Mouse (Mus musculus): ENCODE measurements around the gene Gm44973. TPM values are rescaled to one million over a fixed set of nuclear protein-coding genes. Genes with fewer than 3 reads are reported as not detected.

Gm44973 gene
- total and polyA plus RNA-seq, 2 experiments from 2014 or later = 2.3 TPM; not detected in 1

DNA sequence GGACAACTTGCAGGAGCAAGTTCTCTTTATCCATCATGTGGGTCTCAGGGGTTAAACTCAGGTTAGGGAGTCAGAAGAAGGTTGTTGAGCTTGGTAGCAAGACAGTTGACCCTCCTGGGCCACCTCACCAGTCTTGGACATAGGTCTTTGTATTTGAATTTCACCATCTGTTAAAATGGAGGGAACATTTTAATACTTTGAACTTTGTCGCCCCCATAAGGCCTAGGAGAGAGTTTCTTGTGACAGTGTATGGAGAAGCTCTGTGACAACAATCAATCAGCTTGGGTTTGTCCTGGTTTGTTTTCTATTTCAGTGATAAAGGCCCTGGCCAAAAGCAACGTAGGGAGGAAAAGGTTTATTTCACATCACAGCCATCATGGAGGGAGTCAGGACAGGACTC, 32.0 kb downstream of the Gm44973 start:
- Histone ChIP-seq H3K9me3 (ENCODE audit: low read length) (no peaks in the 10 kb centered on the region), H3K36me3 (ENCODE audit: insufficient read depth, low read length) (no peaks in the 10 kb centered on the region), H3K27ac (no peak overlapping the region), H3K4me2 (ENCODE audit: low read depth, low read length) (no peak overlapping the region), H3K4me3 (ENCODE audit: low read length) (no peak overlapping the region), H3K27me3 (ENCODE audit: insufficient read depth, low read length) (no peaks in the 10 kb centered on the region), H3K4me1 (ENCODE audit: insufficient read depth, low read length) (0 out of 2 replicates have a peak, but pooled peaks cover 7% of the 10 kb centered on the region), H3K9ac (replicated peaks; ENCODE audit: low read length) (no peak overlapping the region)
- ATAC-seq = no peak
- 28% methylated on average over 2 of the region's 2 CpGs for whole genome bisulfite sequencing
- DNase-seq (ENCODE audit: low spot score) = peak; percentile 71
- TF ChIP-seq CTCF (IDR thresholded peaks at IDR 0.05; ENCODE audit: low read depth) = peak; percentile 51

DNA sequence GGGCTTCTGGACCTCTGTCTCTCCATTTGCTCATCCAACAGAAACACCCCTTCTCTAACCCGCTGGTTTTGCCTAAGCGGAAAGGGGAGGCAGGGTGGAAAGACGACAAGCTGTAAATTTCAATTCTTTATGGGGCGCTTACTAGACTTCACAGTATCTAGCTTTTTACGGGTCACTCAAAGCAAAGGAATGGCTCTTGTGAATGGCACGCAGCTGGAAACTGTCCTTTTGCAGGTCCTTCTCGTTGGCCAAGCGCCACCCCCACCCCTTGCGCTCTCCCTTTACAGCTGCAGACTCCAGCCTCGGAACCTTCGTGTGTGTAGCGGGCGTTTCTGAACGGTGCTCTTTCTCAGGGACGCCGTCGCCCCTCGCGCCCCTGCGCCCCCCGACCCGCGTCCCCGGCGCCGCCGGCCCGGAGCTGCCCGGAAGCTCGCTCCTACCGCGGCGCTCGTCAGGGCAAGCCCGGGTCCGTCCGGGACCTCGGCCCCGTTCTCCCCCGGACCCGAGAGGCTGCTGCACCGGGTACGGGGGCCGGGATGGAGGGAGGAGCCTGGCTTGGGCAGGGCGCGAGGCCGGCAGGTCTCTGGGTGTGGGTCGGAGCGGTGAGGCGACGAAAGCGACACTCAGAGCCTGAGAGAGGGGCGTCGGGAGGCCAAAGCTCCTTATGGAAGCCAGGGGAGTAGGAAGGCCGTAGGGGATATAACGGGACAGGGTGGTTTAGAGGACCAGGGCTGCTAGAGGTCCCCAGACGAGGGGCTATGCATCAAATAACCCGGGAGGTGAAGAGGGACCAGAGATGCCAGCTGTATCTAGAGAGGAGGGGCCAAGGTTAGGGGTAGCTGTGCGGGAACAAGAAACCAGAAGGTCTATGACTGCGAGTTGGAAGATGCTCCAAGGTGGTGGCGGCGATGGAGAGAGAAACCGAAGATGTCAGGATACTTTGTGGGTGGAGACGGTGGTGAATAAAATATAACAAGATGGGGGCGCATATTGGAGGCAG, 36.2 kb downstream of the Gm44973 start, which contains the start of gene Zfp580:
Zfp580 (plus strand) TSS at position 346 of the 1,000 bp plus-strand sequence.
- Histone ChIP-seq H3K9me3 (ENCODE audit: low read length) (no peaks in the 10 kb centered on the region), H3K9ac (replicated peaks; ENCODE audit: low read length) (peak within 1 kb of the TSS; percentile 88), H3K27me3 (ENCODE audit: insufficient read depth, low read length) (peaks cover 11% of the 10 kb centered on the region; the same call in 1 of the 2 replicates), H3K4me1 (ENCODE audit: insufficient read depth, low read length) (peaks cover 24% of the 10 kb centered on the region), H3K4me3 (ENCODE audit: low read length) (peak within 1 kb of the TSS; percentile 80), H3K36me3 (ENCODE audit: insufficient read depth, low read length) (no peaks in the 10 kb centered on the region), H3K27ac (peak within 1 kb of the TSS; percentile 94), H3K4me2 (ENCODE audit: low read depth, low read length) (peak within 1 kb of the TSS; percentile 90)
- ATAC-seq = peak; percentile 89
- 1% methylated on average over 65 of the region's 65 CpGs for WGBS
- TF ChIP-seq CTCF (IDR thresholded peaks at IDR 0.05; ENCODE audit: low read depth) = no peak
- DNase-seq (ENCODE audit: low spot score) = peak; percentile 89

DNA sequence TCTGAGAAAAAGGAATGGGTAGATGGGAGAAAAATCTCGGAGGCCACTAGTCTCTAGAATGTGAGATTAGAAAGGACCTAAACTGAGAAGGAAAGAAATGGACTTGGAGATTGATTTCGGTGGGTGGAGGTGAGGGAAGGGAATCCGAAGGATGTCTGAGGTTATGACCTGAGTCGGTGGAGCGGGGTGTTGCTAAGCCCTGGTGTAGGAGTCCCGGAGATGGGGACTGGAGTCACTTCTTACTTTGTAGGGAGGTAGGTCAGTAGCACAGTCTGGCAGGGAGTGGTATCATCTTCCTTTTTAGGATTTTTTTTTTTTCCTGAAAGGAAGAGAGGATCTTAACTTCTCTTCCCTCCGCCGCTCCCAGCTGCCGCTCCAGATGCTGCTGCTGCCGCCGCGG, 37.1 kb downstream of the Gm44973 start:
- Histone ChIP-seq H3K4me3 (ENCODE audit: low read length) (peak overlapping the region; percentile 80), H3K9me3 (ENCODE audit: low read length) (no peaks in the 10 kb centered on the region), H3K36me3 (ENCODE audit: insufficient read depth, low read length) (no peaks in the 10 kb centered on the region), H3K9ac (replicated peaks; ENCODE audit: low read length) (peak overlapping the region; percentile 88), H3K4me1 (ENCODE audit: insufficient read depth, low read length) (peaks cover 29% of the 10 kb centered on the region), H3K27ac (peak overlapping the region; percentile 94; the same call in 1 of the 2 replicates), H3K4me2 (ENCODE audit: low read depth, low read length) (peak overlapping the region; percentile 90), H3K27me3 (ENCODE audit: insufficient read depth, low read length) (peaks cover 11% of the 10 kb centered on the region; the same call in 1 of the 2 replicates)
- DNase-seq (ENCODE audit: low spot score) (no peak), ATAC-seq (no peak)
- TF ChIP-seq CTCF (IDR thresholded peaks at IDR 0.05; ENCODE audit: low read depth) = no peak
- 6% methylated on average over 10 of the region's 12 CpGs for WGBS

DNA sequence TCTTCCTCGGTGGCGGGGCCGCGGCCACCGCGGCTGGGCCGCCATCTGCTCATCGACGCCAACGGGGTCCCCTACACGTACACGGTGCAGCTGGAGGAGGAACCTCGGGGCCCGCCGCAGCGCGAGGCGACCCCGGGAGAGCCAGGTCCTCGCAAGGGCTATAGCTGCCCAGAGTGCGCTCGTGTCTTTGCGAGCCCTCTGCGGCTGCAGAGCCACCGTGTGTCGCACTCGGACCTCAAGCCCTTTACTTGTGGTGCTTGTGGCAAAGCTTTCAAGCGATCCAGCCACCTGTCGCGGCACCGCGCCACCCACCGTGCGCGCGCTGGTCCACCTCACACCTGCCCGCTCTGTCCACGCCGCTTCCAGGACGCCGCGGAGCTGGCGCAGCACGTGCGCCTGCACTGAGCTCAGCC, 37.6 kb downstream of the Gm44973 start:
- WGBS = 4% methylated on average over 45 of the region's 45 CpGs
- Histone ChIP-seq H3K27ac (peak overlapping the region; percentile 94), H3K4me1 (ENCODE audit: insufficient read depth, low read length) (peaks cover 32% of the 10 kb centered on the region), H3K36me3 (ENCODE audit: insufficient read depth, low read length) (no peaks in the 10 kb centered on the region), H3K4me2 (ENCODE audit: low read depth, low read length) (peak overlapping the region; percentile 90), H3K4me3 (ENCODE audit: low read length) (peak overlapping the region; percentile 80), H3K9ac (replicated peaks; ENCODE audit: low read length) (peak overlapping the region; percentile 88), H3K27me3 (ENCODE audit: insufficient read depth, low read length) (peaks cover 11% of the 10 kb centered on the region; the same call in 1 of the 2 replicates), H3K9me3 (ENCODE audit: low read length) (no peaks in the 10 kb centered on the region)
- ATAC-seq = no peak
- no peak for DNase-seq (ENCODE audit: low spot score)
- no peak for TF ChIP-seq CTCF (IDR thresholded peaks at IDR 0.05; ENCODE audit: low read depth)

DNA sequence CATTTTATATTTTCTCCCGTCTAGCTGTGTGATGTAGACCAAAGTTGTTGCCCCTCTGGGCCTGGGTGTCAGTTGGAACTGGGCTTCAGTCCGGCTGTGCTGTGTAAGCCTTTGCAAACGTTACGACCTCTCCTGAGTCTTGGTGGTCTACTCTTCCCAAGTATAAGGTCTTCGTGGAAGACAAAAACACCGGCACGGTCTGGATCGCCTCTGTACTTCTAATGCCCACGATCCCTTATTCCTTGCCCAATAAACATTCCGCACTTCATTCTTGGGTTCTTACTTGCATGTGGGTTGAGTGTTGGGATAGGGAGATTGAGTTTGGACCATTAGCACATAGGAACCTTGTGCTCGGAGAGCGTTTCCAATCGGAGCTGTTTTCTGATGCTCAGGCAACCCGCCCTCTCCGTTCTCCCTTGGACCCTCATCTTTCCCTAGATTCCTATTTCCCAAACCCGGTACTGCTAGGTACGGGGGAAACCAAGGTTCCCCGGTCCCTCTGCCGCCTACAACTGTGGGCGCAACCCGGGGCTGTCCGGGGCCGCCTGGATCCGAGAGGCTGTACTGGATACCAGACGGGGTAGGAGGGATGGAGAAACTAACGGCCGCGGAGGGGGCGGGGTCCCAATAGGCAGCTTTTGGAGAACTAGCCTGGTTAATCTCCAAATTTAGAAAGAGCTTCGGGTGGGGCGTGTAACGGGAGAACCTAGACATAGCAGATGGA, 38.3 kb downstream of the Gm44973 start:
- ATAC-seq (no peak), DNase-seq (ENCODE audit: low spot score) (peak; percentile 60)
- peaks cover 38% of the 10 kb centered on the region for H3K4me1 ChIP-seq (ENCODE audit: insufficient read depth, low read length)
- H3K27ac ChIP-seq = peak overlapping the region; percentile 49
- peak overlapping the region; percentile 80 for H3K4me3 ChIP-seq (ENCODE audit: low read length)
- 10% methylated on average over 32 of the region's 32 CpGs for WGBS
- peaks cover 11% of the 10 kb centered on the region; the same call in 1 of the 2 replicates for H3K27me3 ChIP-seq (ENCODE audit: insufficient read depth, low read length)
- H3K9me3 ChIP-seq (ENCODE audit: low read length) = no peaks in the 10 kb centered on the region
- H3K4me2 ChIP-seq (ENCODE audit: low read depth, low read length) = peak overlapping the region; percentile 90
- TF ChIP-seq CTCF (IDR thresholded peaks at IDR 0.05; ENCODE audit: low read depth) = no peak
- no peaks in the 10 kb centered on the region for H3K36me3 ChIP-seq (ENCODE audit: insufficient read depth, low read length)
- H3K9ac ChIP-seq (replicated peaks; ENCODE audit: low read length) = peak overlapping the region; percentile 88

DNA sequence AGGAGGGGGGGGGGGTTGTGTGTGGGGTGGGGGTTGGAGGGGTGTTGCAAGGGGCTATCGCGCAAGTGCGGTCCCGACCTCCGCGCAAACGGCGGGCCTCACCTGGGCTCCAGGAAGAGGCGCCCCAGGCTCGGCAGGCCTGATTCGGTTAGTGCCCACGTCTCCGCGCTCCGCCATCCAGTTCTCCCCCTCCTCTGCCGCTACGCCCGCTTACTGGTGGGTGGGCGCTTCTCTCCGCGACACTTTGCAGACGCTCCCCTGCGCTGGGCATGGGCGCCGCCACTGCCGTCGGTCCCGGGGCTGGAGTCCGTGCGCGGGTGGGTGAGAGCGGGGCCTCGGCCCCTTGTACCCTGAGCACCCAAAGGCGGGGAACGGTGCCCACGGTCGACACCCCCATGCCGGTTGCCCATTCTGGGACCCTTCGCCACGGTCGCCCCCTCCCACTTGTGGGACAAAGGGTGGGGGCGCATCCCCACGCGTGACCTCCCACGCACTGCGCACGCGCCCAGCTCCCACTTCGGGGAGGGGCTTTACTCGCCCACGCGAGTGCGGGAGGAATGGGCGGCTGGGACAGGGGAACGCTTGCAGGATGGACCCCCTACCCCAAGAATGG, 41.5 kb downstream of the Gm44973 start:
- Histone ChIP-seq H3K27me3 (ENCODE audit: insufficient read depth, low read length) (peaks cover 11% of the 10 kb centered on the region; the same call in 1 of the 2 replicates), H3K4me3 (ENCODE audit: low read length) (peak overlapping the region; percentile 49), H3K36me3 (ENCODE audit: insufficient read depth, low read length) (no peaks in the 10 kb centered on the region), H3K4me1 (ENCODE audit: insufficient read depth, low read length) (peaks cover 34% of the 10 kb centered on the region), H3K9me3 (ENCODE audit: low read length) (no peaks in the 10 kb centered on the region), H3K4me2 (ENCODE audit: low read depth, low read length) (peak overlapping the region; percentile 71), H3K9ac (replicated peaks; ENCODE audit: low read length) (peak overlapping the region; percentile 56), H3K27ac (peak overlapping the region; percentile 73)
- 2% methylated on average over 55 of the region's 55 CpGs for WGBS
- TF ChIP-seq CTCF (IDR thresholded peaks at IDR 0.05; ENCODE audit: low read depth) = no peak
- ATAC-seq (peak; percentile 16), DNase-seq (ENCODE audit: low spot score) (peak; percentile 80)
